Mouse (Mus musculus): ENCODE data around the gene Cacnb2.

- TF ChIP-seq CTCF (conservative IDR thresholded peaks at IDR 0.05; ENCODE audit: low read length) = no peak
- TF ChIP-seq NANOG (IDR thresholded peaks at IDR 0.05; ENCODE audit: borderline replicate concordance, low read length) = no peak
Observed at GRCm38 (mm10) chr2:14774857-14775495, 172.1 kb downstream of the Cacnb2 start.

Data from E14TG2a.4 (cell line).